Comparison of ENCODE assay signal across 8 mouse cellular contexts in the genomic region with DNA sequence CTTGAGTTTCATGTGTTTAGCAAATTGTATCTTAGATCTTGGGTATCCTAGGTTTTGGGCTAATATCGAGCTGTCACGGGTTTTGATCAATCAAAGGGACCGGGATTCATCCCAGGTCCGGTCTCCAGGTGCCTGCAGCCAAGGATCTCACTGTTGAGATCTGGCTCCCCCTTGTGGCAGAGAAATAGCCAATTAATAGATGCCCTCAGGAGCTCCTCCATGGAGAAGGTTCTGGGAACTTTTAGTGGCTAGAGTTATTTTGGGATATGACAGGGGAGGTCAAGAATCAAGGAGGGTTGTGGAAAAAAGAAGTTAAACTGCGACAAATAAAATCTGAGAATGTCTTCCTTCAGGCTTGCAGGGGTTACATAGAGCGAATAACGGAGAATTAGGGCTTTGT. TPM values are rescaled to one million over a fixed set of nuclear protein-coding genes. Genes with fewer than 3 reads are reported as not detected.
DNase-seq lines count a peak whose midpoint lies in the region; ATAC-seq and TF ChIP-seq lines count a peak whose summit lies in the region.
"Had no signal": no experiment of that assay in that cellular context is flagged by ENCODE, and none has a peak within 500 bp of the region (broad histone marks: within the 10 kb centered on the region; RNA-seq: fewer than 3 reads in every experiment).

No protein-coding gene starts in this region.

- no peaks in the 10 kb centered on the region for H3K36me3 ChIP-seq in liver, embryonic 14.5 days (replicated peaks; ENCODE audit: control insufficient read depth, insufficient read depth, low read depth)
- H3K36me3 ChIP-seq: limb, embryonic 12.5 days had no signal

- no peaks in the 10 kb centered on the region for H3K27me3 ChIP-seq in liver, embryonic 14.5 days (ENCODE audit: control insufficient read depth, insufficient read depth, low read length)
- H3K27me3 ChIP-seq: limb, embryonic 12.5 days had no signal

- ATAC-seq in frontal cortex, adult (ENCODE audit: low TSS enrichment), result peak; percentile 67; the same call in 1 of the 2 replicates
- no peak for ATAC-seq in liver, embryonic 14.5 days (ENCODE audit: insufficient read depth)

- no peak overlapping the region for H3K9ac ChIP-seq in liver, embryonic 14.5 days (replicated peaks)
- H3K9ac ChIP-seq: limb, embryonic 12.5 days had no signal

- no peak overlapping the region for H3K4me3 ChIP-seq in liver, embryonic 14.5 days (ENCODE audit: insufficient read depth in 1 of 2, low read depth in 2 of 2, low read length in 2 of 2)
- H3K4me3 ChIP-seq: limb, embryonic 12.5 days had no signal

- no peaks in the 10 kb centered on the region for H3K9me3 ChIP-seq in liver, embryonic 14.5 days (ENCODE audit: control insufficient read depth, low read length)

- H3K4me2 ChIP-seq in liver, embryonic 14.5 days (ENCODE audit: low read depth), result no peak overlapping the region
- H3K4me2 ChIP-seq: limb, embryonic 12.5 days had no signal

- peak; percentile 64 for TF ChIP-seq CTCF in brain, embryonic 14.5 days (IDR thresholded peaks at IDR 0.05; ENCODE audit: borderline replicate concordance, extremely low read depth, insufficient read depth, insufficient read length)
- peak; percentile 74 for TF ChIP-seq CTCF in liver, embryonic 14.5 days (IDR thresholded peaks at IDR 0.05; ENCODE audit: low read depth)

- no peak overlapping the region for H3K27ac ChIP-seq in liver, embryonic 14.5 days
- H3K27ac ChIP-seq: limb, embryonic 12.5 days had no signal

- no peak for TF ChIP-seq EP300 in liver, embryonic 14.5 days (IDR thresholded peaks at IDR 0.05; ENCODE audit: low read depth)

- H3K4me1 ChIP-seq in liver, embryonic 14.5 days (replicated peaks; ENCODE audit: control insufficient read depth in 2 of 2, insufficient read depth in 2 of 2, low read length in 1 of 2), result no peaks in the 10 kb centered on the region
- H3K4me1 ChIP-seq: limb, embryonic 12.5 days had no signal

- 31% methylated on average over 7 of the region's 7 CpGs for WGBS in liver, embryonic 14.5 days (ENCODE audit: insufficient replicate concordance)

- peak; percentile 7 for DNase-seq in 3134 (ENCODE audit: extremely low read depth, insufficient read length, low spot score)
- DNase-seq in B cell, adult 2 months, result peak; percentile 66 to 67
- DNase-seq in brain, embryonic 14.5 days (ENCODE audit: low read depth), result peak; percentile 68
- DNase-seq in kidney, adult 9 months, result peak; percentile 84
- DNase-seq in liver, embryonic 14.5 days (ENCODE audit: low read depth in 3 of 3, low spot score in 3 of 3), result peak; percentile 23 to 24 (median 24)
- DNase-seq in right cerebral cortex, postnatal 36 days (ENCODE audit: low spot score in 2 of 2), result peak; percentile 11 to 36

- no peak for TF ChIP-seq POLR2A in brain, embryonic 14.5 days (IDR thresholded peaks at IDR 0.05; ENCODE audit: borderline replicate concordance, extremely low read depth, insufficient read depth, insufficient read length, poor library complexity, severe bottlenecking)

RNA-seq across cellular contexts. Expression of a gene that starts 31.0 kb away (rescaled TPM):
- polyA plus RNA-seq in brain, embryonic 14.5 days (2012; rRNA removed), result 0.77 and 0.86 TPM in 2 replicates
- polyA plus RNA-seq in liver, embryonic 14.5 days (2012; rRNA removed), result 16.3 and 16.4 TPM in 2 replicates
- 13.3 and 16.0 TPM in 2 replicates for polyA plus RNA-seq in liver, embryonic 14.5 days (2014; fragmentation: Nextera tagmentation; extraction: Ambion mirVana)

RNA-seq across cellular contexts. Expression of a gene that starts 32.4 kb away (rescaled TPM):
- polyA plus RNA-seq in brain, embryonic 14.5 days (2012; rRNA removed), result 149 and 214 TPM in 2 replicates
- 4.7 and 5.6 TPM in 2 replicates for polyA plus RNA-seq in liver, embryonic 14.5 days (2012; rRNA removed)
- polyA plus RNA-seq in liver, embryonic 14.5 days (2014; fragmentation: Nextera tagmentation; extraction: Ambion mirVana), result 3.3 and 3.7 TPM in 2 replicates

RNA-seq across cellular contexts. Expression of a gene that starts 37.3 kb away (rescaled TPM):
- 48.2 and 51.9 TPM in 2 replicates for polyA plus RNA-seq in brain, embryonic 14.5 days (2012; rRNA removed)
- 3.6 and 3.7 TPM in 2 replicates for polyA plus RNA-seq in liver, embryonic 14.5 days (2012; rRNA removed)
- 3.1 and 3.3 TPM in 2 replicates for polyA plus RNA-seq in liver, embryonic 14.5 days (2014; fragmentation: Nextera tagmentation; extraction: Ambion mirVana)

Comparison
In these comparisons a context has a peak if more than half of its experiments do, and no peak if none do; other contexts are left out.
1. DNase-seq: peak in every context shown above with its lines; median percentile 84 in kidney, adult 9 months; 68 in brain, embryonic 14.5 days; 66 in B cell, adult 2 months; 24 in liver, embryonic 14.5 days; 24 in right cerebral cortex, postnatal 36 days; 7 in 3134.
2. RNA of a gene that starts 32.4 kb away (polyA plus RNA-seq): 149 to 214 TPM in brain, embryonic 14.5 days; 3.3 to 5.6 TPM in liver, embryonic 14.5 days; every median in the first group is over 10 times any median in the second.
3. RNA of a gene that starts 37.3 kb away (polyA plus RNA-seq): 48.2 to 51.9 TPM in brain, embryonic 14.5 days; 3.1 to 3.7 TPM in liver, embryonic 14.5 days; every median in the first group is over 10 times any median in the second.